Mouse (Mus musculus) heart, postnatal 36 days (tissue): Measurements from ENCODE around the gene Cryzl1. TPM values are rescaled to one million over a fixed set of nuclear protein-coding genes. Genes with fewer than 3 reads are reported as not detected.

Experiments
- DNase-seq, 2 experiments: peaks; one replicate each; pipeline ENCODE4 v3.0.0; 2021 to 2022
- intact Hi-C: fragments of 180-260 bp; cut with DNase I; formaldehyde crosslinking; loops from one replicate; pipeline ENCODE4 v1.15.1; 2025
- total RNA-seq, 2 experiments: library from RNA; stranded (reverse); gene quantifications; 2 replicates each; pipeline ENCODE4 v1.2.3; 2021

Cryzl1 gene
- total RNA-seq: 10 to 100 TPM; 25.6 to 26.4 TPM

DNA sequence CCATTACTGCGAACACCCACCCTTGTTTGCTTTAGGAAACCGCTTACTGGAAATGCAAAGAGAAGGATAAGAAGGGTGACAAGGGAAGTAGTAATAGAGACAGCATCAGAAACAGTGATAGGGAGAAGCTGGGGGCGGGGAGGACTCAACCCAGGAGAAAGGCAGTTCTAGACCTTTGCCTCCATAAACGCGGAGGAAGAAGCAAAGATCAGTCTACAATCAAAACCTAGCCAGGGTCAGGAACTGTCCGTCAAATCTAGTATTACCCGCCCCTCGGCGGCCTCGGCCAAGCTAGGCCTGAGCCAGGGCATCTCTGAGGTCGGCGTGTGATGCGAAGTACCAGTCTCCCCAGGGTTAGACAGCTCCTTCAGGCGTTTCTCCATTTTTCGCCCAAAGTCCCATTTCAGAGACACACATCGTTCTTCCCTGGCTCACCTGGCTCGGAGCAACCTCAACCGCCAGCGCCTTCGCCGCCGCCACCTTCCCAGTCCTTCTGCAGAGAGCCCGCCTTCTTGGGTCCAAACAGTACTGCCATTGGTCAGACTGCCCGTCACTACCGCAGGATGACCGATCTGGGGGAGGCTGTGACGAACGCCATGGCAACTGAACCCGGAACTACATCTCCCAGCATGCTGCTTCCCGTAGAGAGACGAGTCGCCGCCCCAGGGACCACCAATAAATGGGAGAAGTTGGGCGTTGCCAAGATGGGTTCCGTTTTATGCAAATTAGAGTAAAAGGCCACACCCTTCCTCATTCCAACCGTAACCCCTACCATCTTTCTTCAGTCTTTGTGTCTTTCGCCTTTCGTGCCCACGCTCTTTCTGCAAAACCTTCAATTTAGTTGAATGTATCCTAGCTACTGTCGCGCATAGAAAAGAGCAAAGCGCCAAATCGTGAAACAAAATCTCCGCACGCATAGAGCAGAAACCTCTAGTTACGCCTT, at the start of gene Cryzl1:
Gene Cryzl1 (minus strand): TSS at position 853 of the 943 bp plus-strand sequence.
- peak; percentile 98 for DNase-seq
- intact Hi-C loops: loop anchor here (5.0 to 10.0 kb wide), 2 partner anchors 74 to 576 kb away; partner anchors contain the start of gene Smim11

DNA sequence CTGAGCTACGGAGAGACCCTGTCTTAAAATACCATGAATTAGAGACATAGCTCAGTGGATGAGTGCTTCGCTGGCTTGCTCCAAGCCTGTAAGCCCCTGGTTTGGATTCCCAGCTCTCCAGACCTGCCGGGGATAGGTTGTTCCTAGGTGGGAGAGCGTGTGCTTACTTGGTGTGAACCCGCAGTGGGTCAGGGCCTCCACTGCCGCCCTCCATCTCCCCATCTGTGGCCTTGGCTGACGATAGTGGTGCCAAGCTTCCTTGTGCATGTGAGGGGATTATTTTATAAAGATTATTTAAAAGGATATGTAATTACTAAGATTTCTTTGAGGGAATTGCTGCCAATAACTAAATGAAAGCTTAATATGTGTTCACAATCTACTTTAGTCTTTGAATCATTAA, 43.8 kb upstream of the Cryzl1 start:
- no peak for DNase-seq
- intact Hi-C loops: loop anchor here (2.0 kb wide), 1 partner anchor 32 kb away; no protein-coding TSS in a partner anchor

DNA sequence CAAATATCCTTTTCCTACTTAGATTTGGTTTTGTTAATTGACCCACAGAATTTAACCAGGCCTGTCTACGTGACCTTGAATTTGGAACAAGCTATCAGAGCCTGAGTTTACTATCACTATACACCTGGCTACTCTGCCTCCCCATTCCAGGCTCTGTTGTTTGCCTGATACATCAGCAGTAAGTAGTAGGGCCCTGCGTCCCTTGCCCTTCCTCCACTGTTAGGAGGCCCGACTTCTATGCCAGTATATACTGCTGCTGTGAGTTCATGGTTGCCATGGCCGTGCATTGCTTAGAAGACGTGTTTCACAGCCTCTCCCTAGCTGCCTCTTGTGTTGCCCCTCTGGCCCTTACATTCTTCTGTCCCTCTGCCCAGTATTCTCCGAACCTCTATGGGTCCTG, 42.6 kb upstream of the Cryzl1 start:
- no peak for DNase-seq
- intact Hi-C loops: no loop called here

DNA sequence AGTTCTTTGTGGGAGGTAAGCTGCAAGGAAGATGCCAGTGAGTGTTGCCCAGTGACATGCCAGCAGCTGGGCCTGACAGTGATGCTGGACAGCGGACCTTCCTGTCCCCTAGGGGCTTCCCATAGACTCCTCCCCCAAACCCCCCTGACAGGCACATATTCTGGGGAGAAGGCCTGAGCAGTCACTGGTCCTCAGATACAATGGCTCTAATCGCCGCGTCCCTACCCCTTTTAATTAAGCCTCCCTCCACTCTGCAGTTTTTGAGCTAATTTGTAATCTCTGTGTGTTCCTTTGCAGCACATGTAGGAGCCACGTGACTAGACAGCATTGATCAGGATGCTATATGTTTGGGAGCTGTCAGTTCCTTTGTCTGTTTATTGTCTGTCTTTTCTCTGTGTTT, 41.9 kb upstream of the Cryzl1 start:
- intact Hi-C loops: no loop called here
- DNase-seq: no peak

DNA sequence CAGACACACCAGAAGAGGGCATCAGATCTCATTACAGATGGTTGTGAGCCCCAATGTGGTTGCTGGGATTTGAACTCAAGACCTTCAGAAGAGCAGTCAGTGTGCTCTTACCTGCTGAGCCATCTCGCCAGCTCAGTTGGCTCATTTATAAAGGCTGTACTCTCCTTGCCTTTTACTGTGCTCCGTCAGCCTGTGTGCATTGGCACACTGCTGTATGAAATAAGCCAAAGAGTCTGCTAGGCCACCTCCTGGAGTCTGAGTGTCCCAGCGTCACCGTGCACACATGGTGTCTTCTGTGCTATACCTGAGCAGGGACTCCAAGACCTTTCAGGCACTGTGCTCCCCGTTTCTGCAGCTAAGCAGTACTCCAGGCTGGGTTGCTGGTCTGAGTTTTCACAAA, 41.1 kb upstream of the Cryzl1 start:
- intact Hi-C loops: no loop called here

DNA sequence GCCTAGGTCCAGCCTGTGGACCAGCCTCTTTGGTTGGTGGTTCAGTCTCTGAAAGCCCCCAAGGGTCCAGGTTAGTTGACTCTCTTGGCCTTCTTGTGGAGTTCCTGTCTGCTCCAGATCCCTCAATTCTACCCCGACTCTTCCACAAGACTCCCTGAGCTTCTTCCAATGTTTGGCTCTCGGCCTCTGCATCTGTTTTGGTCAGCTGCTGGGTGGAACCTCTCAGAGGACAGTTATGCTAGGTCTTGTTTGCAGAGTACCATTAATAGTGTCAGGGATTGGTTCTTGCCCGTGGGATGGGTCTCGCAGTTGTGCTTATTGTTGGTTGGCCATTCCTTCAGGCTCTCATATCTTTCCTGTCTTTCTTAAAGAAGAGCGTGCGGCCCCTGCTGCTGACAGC, 39.8 kb upstream of the Cryzl1 start:
- no peak for DNase-seq
- intact Hi-C loops: no loop called here

More for the DNA sequence above, 41.1 kb upstream of the Cryzl1 start:
- DNase-seq: no peak

DNA sequence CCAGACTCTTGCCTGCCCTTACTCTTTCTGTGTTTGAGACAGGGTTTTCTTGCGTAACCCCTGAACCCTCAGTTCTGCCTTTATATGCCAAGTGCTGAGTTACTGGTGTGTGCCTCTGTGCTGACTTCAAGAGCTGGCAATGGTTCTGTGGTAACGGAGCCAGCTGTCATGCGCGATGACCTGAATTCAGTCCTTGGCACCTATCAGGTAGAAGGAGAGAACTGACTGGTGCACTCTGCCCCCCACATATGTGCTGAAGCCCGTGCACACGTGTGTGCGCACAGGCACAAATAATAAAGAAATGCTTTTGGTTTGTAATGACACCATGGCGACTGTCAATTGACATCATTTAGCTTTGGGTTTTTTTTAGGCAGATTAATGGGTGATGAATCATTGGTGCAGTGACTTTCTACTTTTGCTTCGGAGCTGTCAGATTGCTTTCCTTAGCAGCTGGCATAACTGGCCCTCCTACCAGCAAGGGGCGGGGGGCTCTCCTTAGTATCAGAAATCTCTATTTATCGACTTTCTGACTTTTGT, 38.5 kb upstream of the Cryzl1 start:
- intact Hi-C loops: no loop called here
- peak; percentile 64 to 67 for DNase-seq

DNA sequence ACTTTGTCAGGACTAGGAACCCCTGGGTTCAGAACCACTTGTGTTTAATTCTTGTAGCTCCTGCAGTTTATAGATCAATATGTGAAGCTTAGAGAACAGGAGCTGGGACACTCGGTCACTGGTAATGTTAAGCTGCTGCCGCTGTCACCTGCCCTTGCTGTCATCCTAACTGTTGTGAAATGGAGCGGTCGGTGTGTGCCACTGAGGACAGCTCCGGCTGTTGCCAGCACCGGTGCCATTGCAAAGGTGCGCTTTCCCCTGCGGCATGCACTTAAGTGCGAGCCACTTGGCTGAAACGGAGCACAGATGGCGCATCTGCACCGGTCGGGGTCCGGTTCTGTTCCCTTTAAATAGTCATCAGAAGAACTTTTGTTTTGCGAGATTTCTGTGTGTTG, 37.0 kb upstream of the Cryzl1 start:
- no peak for DNase-seq
- intact Hi-C loops: no loop called here

DNA sequence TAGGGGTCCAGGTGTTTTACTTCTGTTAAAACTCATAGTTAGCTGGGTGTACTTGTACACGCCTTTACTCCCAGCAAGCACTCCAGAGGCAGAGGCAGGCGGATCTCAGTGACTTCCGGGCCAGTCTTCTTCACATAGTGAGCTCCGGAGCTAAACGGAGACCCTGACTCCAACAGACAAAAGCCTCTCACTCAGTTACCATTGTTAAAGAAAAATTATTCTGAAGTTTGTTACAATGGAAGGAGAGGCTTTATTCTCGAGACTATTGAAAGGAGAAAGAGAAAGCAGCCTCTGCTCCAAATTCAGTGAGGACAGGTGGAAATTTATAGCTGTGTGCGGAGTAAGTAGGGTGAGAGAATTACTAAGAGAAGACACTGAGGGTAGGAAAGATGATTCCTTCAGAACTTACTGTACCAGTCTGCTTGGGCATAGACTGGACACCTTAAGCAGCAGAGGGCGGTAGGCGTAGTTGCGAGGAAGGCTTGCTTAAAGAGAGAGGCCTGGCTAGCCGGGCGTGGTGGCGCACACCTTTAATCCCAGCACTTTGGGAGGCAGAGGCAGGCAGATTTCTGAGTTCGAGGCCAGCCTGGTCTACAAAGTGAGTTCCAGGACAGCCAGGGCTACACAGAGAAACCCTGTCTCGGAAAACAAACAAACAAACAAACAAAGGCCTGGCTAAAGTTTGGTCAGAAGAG, 36.5 kb upstream of the Cryzl1 start:
- no peak for DNase-seq
- intact Hi-C loops: no loop called here

DNA sequence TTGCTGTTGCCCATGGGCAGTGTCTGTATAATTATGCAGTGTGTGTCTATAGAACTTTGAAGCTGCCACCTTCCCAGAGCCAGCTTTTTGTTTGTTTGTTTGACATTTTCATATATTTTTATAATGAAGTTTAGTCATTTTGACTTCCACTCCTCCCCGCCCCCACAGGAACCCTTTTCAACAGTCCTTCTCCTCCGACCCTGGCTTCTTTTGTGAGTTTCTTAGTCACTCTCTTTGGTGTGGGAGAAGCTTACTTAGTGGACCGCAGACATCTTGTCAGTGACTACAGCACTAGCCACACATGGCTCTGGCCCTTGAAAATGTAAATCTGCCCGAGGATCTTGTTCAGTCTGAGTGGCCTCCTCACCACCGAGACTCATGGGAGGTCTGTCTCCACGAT, 35.6 kb upstream of the Cryzl1 start:
- intact Hi-C loops: no loop called here
- DNase-seq: no peak

DNA sequence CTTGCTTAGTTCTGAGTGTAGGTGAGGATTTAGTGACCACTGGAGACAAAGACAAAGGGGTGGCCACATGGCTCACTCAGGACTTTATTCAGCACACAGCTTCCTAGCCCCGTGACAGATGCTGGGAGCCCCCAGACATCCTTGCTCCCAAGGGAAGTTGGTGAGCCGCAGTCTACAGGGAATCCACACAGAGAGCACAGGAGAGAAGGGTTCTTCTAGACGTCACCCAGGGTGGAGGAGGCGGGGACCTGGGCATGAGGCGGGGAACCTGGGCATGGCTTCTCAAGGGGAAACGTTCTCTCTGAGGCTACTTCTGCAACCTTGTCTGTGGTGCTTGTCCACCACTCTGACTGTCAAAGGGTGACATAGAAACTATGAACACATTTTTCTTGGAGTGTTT, 35.2 kb upstream of the Cryzl1 start:
- no peak for DNase-seq
- intact Hi-C loops: no loop called here

DNA sequence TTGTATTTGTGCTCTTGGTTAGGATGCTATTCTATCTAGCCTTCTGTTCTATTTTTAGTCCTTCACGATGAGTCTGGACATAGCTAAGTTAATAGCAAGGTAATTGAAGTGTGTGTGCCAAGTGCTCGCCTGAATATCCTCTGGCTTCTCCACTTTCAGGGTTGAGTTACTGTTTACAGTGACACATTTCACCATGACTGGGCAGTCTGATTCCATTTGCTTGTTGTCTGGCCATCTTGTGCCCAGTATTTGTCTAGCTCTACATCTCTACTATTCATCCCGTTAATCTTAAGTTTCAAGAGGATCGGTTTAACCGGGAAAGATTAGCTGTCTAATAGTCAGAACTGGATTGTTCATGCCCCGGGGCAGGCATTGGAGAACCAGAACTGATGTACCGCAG, 33.7 kb upstream of the Cryzl1 start:
- intact Hi-C loops: no loop called here
- DNase-seq: no peak

DNA sequence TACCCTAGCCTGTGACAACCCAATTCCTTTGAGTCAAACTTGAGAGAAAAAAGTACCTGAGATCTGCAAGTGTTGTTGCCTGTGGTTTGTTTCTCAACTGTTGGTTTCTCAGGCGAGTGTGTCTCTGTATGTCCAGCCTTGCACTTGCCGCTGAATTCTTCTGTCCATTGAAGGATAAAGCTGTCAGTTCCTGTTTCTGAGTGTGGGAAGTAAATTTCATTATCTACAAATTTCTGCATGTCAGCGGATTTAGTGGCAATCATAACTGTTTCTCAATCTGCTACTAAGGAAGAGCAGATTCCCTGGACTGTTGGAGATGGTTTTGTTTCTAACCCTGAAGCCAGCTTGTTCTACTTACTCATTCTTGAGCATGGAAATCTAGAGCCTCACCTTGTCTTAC, 33.0 kb upstream of the Cryzl1 start:
- no peak for DNase-seq
- intact Hi-C loops: no loop called here

DNA sequence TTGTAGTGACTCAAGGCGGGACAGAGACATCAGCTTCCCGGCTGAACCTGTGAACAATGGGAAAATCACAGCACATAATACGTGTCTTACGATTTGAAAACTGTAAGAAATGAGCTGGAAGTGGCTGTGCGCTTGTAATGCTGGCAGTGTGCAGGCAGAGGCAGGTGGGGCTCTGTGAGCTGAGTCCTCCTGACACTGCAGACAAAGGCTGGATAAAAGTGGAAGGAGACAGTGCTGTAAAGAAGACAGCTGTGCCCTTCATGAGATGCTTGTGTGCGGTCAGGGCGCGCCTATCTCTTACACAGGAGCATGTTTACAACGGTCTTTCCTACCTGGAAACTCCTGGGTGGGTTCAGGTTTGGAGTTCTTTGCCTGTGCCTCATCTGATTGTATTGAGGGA, 32.4 kb upstream of the Cryzl1 start:
- DNase-seq: no peak
- intact Hi-C loops: no loop called here

DNA sequence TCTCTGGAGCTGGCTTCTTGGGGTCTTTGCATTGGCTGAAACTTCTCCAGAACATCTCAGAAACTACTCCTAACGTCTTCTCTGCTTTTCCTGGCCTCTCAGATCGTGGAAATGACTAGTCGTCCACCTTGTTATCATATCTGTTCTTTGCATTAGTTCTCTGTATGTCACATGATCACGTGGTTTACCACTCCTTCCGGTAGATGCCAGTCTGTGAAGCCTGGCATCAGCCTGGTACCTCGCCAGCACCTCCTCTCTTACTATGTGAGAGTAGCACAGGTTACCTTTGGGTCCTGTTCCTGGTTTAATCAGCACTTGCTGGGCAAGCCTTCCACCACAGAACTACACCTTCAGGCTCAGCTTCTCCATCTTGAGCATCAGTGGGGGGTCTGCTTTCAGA, 26.2 kb upstream of the Cryzl1 start:
- DNase-seq: no peak
- intact Hi-C loops: no loop called here

DNA sequence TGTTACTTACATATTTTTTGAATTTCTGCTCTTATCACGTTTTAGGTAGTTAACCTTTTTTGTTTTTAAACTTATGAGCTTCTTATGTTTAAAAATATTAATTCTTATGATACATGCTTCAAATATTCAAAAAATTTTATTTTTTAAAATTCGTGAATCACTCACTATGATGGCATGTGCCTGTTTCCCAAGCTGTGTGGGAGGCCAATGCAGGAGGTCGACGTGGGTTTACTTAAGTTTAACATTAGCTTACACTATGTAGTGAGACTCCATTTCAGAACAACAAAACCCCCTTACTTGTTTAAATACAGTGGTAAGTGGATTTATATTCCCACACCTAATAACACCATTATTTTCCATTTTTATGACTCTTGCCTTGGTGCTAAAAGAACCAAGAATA, 24.8 kb upstream of the Cryzl1 start:
- DNase-seq: no peak
- intact Hi-C loops: no loop called here

DNA sequence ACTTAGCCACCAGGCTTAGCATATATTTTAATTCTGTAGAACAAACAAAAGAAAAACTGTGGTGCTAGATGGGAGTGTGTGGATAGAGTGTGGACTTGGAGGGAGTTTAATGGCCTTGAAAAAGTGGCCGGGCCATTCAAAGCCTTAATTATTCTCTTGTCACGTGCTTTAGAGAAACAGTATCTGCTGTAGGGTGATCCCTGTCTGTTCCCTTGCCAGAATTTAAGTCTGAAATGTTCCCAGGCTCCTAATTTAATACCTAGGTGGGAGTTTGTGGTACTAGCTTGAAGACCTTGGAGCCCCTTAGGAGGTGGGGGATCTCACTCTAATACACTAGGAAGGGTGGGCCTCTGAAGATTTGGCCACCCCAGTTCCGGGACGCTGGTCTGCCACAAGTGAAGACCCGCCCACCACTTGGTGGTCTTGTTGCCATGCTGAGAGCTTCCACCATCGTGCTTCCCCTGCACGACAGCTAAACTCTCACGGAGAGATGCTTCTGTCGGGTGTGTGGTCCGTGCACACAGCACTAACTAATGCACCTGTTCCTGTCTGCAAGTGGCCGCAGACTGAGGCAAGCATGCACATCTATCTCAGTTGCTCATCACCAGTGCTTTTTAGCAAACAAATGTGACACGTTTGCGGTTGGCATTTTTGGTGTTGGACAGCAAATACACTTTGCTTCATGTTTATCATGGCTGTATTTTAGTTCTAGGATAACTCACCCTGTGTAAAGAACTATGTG, 23.0 kb upstream of the Cryzl1 start:
- intact Hi-C loops: no loop called here
- DNase-seq: no peak

DNA sequence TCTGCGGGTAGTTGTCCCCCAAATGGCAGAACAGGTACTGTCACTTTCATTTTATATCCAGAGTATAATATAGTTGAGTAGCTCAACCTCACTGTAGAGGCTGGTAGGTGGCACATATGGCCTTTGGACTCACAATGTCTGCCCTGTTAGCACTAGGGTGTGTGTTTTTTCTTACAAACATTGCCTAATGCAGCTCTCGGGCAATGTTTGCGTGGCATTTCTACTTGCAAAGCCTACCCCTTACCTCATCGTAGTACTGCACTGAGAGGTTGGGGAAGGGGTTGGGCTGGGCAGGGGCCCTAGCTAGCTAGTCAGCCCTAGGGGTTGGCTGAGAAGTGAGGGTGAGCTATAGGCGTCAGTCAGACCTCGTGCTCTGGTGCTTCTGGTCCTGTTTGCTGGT, 18.8 kb upstream of the Cryzl1 start:
- no peak for DNase-seq
- intact Hi-C loops: no loop called here

DNA sequence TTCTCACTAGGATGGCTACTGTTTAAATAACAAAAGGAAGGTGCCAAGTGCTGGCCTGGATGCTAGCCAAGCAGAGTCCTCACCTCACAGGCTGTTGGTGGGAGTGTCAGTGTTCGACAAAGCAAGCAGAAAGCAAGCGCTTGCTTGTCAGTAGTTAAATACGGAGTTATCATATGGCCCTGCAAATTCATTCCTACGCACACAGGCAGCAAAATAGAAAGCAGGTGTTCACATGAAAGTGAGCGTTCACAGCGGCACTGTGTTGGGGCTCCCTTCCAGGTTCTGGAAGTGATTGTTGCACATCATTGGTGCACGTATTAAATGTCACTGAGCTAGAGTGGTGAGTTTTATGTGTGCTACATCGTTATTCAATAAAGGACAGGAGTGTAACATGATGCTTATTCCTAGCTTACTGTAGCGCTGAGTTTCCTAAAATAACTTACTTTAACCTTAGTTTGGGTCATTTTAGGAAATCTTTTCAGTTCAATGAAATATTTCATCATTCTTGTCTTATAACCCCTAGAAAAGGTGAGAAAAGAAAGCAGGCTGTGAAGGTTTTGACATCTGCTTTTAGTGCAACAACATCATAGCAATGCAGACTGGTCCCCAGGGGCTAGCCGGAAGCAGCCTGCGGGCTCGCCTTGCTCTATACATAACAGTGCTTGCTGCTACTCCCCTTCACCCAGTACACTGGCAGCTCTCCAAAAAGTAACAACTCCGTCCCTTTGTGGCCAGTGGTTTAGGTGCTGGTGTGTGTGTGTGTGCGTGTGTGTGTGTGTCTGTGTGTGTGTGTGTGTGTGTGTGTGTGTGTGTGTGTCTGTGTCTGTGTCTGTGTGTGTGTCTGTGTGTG, 17.6 kb upstream of the Cryzl1 start:
- intact Hi-C loops: no loop called here
- DNase-seq: no peak

DNA sequence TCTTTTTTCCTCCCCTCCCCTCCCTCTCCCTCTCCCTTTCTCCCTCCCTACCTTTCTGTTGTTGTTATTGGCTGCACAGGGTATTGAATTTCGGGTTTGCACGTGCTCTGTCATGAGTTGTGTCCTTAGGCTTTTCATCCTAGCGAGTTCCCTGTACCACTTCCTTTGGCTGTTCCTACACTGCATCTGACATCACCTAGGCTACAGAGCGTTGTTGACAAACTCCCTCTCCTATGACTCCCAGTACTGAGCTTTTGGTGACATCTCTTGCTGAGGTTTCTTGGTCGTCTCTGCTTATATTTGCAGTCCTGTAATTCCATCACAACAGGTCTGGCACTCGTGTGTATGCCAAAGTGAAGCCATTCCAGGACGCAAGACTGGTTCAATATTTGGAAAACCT, 14.3 kb upstream of the Cryzl1 start:
- no peak for DNase-seq
- intact Hi-C loops: no loop called here
